Mouse (Mus musculus) cerebellum, adult 2 months (tissue): Measurements from ENCODE around the gene Nid2.

Source experiments
- CTCF ChIP-seq: fragments of 200-500 bp; IDR thresholded peaks from 2 replicates; pipeline ENCODE4 v1.5.1; 2011; ENCODE audit warnings: low read depth, mild to moderate bottlenecking, control low read depth, low read length, moderate library complexity, borderline replicate concordance; ENCODE audit not compliant: insufficient read depth
- POLR2A ChIP-seq: fragments of 200-500 bp; IDR thresholded peaks from 2 replicates; pipeline ENCODE4 v1.6.1; 2011; ENCODE audit warnings: low read length, control low read depth, borderline replicate concordance; ENCODE audit not compliant: insufficient read depth

GRCm38 (mm10) chr14:19800485-19800884 is 49.4 kb downstream of the Nid2 start:
- TF ChIP-seq CTCF (no peak), POLR2A (no peak)
